Mouse (Mus musculus) cerebellum, postnatal 10 days (tissue): ENCODE data around the gene Grik3.

Experiments
- DNase-seq, 2 experiments: peaks; one replicate each; pipeline ENCODE4 v3.0.0; 2021; ENCODE audit warnings: mixed read lengths in 2 of 2

Grik3 gene

GRCm38 (mm10) chr4:125490661-125491504 lies at the start of gene Grik3:
Gene Grik3 (plus strand): TSS chr4:125490700.
- DNase-seq = peak; percentile 54 to 58

DNA sequence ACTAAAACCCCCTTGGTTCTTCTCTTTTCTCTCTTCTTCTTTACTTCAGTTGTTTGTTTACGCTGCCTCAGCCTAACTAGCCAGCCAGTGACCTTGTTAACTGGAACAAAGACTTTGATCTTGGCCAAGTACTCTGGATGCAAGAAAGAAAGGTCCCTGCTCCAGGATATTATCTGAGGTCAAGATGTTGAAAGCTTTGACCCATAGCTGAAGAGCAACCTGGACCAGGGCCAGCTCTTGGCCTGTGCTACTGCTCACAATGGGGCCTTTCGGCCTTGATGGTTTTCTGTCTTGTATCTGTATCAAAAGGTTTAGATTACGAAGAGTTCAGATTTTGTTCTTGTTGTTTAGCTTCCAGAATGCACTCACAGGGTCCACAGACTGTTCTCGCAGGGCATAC lies 48.7 kb upstream of the Grik3 start:
- peak in 1 of 2 experiments; percentile 32 for DNase-seq

GRCm38 (mm10) chr4:125444366-125444765 lies 46.1 kb upstream of the Grik3 start:
- DNase-seq = peak; percentile 66 to 67

DNA sequence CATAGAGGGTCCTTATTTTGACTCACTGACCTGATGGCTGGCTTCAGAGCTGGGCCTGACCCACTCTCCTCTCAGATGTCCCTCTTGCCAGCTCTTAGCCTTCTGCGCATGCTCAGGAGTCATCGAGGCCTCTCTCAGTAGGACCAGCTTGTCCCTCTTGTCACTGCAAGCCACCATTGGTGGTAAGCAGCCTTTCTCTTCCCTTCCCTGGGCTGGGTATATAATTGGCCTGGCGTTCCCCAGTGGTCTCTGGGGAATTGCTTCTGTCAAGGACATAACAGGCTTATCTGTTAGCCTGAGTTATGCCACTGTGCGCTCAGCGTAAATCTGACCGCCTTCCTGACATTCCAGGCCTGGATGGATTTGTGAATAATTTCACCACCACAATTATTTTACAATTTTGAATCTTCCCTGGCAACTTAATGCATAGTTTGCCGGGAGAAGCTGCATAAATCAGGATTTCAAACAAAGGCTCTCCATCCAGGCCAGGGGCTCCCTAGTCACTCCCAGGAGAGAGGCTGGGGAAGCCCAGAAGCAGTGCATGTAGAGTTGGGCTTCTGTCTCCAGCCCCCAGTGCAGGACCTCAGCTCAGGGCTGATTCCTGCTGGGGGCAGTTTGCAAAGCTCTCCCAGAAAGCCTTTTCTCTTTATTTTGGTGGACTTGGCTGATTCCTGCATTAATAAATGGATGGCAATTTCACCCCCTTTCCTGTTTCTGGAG lies 39.7 kb upstream of the Grik3 start:
- peak in 1 of 2 experiments; percentile 20 for DNase-seq

GRCm38 (mm10) chr4:125451821-125452220 lies 38.7 kb upstream of the Grik3 start:
- no peak for DNase-seq

DNA sequence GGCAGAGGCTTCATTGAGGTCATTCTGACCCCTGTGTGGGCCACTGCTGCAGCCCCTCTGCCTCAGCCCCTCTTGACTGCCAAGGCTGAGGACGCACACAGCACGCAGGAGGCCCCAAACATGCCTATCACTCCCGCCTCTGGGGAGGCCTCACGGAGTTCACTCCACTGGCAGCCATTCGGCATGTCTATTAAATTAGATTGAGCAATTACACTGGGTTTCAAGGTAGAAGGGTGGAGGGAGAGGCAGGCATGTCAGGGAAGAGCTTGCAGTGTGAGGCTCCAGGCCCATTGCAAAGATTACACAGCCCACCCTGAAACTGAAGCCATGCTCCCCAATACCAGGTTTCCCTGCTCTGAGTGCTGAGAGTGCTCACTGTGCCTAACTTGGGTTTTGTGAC lies 34.0 kb upstream of the Grik3 start:
- no peak for DNase-seq

DNA sequence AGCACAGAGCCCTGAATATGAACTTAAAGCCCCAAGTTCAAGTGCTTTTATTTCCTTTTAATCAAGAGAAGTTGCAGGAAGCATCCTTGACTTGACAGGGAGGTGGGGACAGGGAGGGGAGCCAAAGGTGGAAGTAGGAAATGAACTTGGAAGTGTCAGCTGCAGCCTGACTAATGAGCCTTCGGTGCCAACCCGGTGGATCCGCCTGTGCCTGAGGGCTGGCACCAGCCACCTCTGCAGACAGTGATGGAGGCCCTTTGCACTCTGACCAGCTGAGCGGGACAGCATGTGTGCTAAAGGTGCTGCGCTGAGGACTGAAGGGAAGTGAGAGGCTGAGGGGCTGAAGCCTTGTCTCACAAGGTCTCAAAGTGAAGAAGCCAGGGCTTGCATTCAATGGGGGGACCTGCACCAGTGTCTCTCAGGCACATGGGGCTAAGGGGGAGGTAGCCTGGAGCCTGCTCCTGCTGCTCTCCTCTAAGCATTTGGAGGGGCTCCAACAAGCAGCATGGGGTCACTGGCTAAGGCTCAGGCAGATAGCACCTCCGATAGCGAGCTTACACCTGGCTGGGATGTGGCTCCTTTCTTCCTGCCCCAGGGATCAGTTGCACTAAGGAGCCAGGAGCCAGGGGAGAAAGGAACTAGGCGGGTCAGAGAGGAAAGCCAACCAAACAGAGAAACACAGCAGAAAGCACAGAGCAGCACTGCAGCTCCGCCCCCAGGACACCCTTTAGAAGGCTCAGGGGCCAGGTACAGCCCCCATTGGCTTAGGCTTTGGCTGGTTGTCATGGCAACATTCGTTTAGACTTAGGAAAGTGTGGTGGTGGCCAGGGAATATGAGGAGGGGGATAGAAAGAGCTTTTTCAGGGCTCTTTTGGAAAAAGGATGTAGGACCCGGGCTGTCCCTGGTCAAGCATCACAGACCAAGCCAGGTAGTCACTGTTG lies 33.1 kb upstream of the Grik3 start:
- peak; percentile 61 to 69 for DNase-seq

- DNase-seq = no peak
These were observed 30.7 kb upstream of the Grik3 start for GRCm38 (mm10) chr4:125459791-125460190.

GRCm38 (mm10) chr4:125469711-125470372 lies 20.7 kb upstream of the Grik3 start:
- peak; percentile 51 to 70 for DNase-seq

GRCm38 (mm10) chr4:125474903-125475302 lies 15.6 kb upstream of the Grik3 start:
- no peak for DNase-seq

- DNase-seq = peak; percentile 71 to 82
These were observed 12.4 kb upstream of the Grik3 start for GRCm38 (mm10) chr4:125478071-125478470.

GRCm38 (mm10) chr4:125481256-125481655 lies 9.2 kb upstream of the Grik3 start:
- no peak for DNase-seq

GRCm38 (mm10) chr4:125484131-125484530 lies 6.4 kb upstream of the Grik3 start:
- DNase-seq = peak; percentile 86 to 92

DNA sequence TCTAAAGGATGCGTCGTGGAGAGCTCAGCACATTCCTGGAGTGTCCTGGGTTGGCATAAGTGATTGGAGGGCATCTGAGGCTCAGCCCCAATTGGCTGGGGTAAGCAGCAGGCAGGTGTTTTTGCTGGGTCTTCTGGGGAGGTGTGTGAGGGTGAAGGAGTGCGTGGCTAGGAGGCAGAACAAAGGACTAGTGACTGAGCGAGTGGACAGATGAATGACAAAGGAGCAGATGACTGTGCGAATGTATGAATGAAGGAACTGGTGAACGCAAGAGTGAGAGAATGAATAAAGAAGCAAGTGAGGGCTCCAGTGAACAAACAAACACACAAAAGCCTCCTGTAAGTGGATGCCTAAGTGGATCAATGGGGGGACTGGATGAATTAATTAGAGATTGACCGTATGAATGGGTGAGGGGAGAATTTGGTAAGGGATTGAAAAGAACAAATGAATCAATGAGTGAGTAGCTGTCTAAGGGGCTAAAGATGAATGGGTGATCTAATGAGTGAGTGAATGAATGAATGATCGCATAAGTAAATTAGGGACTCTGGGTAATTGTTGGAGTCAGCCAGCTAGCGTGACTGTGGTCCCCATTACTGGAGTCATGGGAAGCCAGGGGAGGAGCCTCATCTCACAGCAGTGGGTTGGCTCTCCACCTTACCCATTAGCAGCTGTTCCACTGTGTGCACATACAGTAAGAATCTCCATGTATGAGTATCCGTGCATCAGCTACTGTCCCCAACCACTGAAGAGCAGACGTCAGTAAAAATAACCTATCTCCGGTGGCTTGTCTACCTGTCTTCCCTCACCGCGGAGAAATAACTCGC lies 4.9 kb upstream of the Grik3 start:
- DNase-seq = no peak

DNA sequence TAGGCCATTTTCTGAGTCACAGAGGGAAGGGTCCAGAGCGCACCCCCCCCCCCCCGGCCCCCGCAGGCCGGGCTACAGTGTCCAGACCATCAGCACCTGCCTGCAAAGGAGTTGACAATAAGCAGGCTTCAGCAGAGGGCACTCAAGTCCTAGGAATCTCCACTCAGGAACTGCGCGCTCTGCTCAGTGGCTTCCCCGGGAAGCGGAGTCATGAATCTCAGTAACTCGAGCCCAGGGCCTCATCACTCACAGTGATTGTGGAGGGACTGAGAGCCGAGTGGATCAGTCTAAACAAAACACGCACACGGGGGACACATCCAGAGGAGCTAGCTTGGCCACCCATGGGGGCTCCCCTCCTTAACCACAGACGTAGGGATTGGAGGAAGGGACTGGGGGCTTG lies 3.9 kb upstream of the Grik3 start:
- DNase-seq = peak; percentile 68 to 72

GRCm38 (mm10) chr4:125487031-125487430 lies 3.5 kb upstream of the Grik3 start:
- peak in 1 of 2 experiments; percentile 38 for DNase-seq

DNA sequence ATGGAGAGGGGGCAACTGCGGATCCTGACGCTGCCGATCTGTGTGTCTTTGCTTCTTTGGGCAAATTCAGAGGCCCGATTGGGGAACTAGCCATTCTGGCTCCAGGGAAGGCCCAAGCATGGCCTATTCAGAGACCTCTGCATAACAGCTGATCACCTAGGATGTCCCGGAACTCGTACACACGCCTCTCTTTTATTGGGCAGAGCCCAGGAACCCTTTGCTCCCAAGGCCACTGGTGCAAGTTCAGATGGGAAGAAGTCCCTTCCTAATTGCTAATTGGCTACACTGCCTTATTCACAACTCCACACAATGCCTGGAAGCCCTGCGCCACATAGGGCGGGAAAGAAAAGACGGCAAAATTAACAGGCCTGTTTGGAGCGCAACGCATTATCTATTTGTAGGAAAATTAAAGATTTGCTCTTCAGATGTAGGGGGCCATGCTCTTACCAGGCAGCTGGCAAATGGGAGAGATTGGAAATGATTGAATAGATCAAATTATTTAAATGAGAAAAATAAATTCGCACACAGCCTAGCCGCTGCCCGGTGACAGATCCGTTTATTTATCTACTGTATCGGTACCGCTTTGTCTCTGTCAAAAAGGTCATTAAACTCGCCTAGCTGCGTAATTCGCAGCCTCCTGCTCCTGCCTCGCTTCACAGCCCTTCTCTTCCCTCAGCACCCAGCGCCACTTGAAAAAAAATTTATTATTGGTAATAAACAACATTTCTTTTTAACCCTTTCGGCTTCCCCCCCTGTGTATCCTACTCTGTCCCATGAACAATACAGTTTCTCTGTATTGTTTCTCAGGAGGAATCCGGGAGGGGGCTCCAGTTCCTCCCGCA lies 1.5 kb upstream of the Grik3 start:
- no peak for DNase-seq

DNA sequence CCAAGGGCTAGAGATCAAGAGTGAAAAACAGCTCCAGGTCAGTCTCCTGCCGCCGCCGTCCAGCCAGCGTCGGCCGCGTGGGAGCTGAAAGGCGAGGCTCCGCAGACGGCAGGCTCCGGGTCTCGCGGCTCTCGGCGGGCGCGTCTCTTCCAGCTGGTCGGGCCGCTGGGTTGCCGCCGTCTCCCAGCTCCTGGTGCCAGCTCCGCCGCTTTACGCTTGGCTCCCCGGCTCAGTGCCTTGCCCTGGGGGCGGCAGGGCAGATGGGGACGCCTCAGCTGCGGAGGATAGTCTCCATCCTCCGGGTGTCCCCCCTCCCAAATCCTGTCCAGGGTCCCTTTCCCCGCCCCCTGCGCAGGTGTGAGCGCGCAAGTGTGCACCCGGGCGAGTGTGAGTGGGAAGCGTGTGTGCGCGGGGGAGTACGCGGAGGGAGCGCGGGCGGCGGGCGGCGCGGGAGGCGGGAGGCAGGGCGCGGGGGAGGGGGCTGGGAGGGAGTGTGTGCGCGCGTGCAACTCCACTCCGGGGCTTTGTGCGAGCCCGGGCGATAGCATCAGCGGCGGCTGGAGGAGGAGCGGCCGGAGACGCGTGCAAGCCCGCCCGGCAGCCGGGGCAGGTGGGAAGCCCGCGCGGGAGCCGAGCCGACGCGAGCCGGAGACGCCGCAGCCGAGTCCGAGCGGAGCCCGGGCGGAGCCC lies 454 bp upstream of the Grik3 start:
- DNase-seq = peak; percentile 72 to 78

DNA sequence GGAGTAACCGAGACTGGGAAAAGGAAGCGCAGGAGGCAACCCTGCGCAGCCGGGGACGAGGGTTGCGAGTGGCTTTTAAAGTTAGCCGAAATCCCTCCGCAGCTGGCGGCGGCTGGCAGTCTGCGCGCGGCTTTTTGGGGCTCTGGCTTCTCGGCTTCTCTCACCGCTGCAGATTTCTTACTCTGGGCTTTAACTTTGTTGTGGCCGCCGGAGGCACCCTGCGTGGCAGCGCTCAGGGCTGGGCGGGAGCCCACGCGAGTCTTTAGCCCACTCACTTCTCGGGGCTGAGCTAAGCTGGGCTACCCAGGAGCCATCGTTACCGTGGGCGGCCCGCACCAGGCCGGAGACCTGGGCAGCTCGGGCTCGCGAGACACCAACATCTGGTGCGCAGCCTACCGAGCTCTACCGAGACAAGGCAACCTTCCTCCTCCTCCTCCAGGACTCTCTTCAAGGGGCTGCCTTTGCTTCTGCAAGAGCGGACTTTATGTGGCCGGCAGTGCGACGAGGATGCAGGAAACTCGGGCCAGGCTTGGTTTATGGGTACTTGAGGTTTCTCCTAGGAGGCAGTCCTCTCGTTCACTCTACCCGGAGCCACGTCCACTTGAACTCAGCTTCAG lies 1.1 kb downstream of the Grik3 start:
- no peak for DNase-seq
